Mouse (Mus musculus): ENCODE data around the gene Gm12216. TPM values are rescaled to one million over a fixed set of nuclear protein-coding genes. Genes with fewer than 3 reads are reported as not detected.

Gene Gm12216
- total RNA-seq, 2 experiments from 2014 or later, result 4.0 to 4.5 TPM

- no peak for DNase-seq (ENCODE audit: low spot score in 2 of 2)
- intact Hi-C loops (cut with DNase I), result no loop called here
Observed at GRCm38 (mm10) chr11:53800036-53800435, 59.0 kb downstream of the Gm12216 start.

- intact Hi-C loops (cut with DNase I), result no loop called here
- DNase-seq (ENCODE audit: low spot score in 2 of 2), result no peak
Observed at GRCm38 (mm10) chr11:53798041-53798711, 60.9 kb downstream of the Gm12216 start.

- no peak for DNase-seq (ENCODE audit: low spot score in 2 of 2)
- intact Hi-C loops (cut with DNase I), result no loop called here
Observed at GRCm38 (mm10) chr11:53797386-53797920, 61.6 kb downstream of the Gm12216 start.

- intact Hi-C loops (cut with DNase I), result no loop called here
- DNase-seq (ENCODE audit: low spot score in 2 of 2), result no peak
Observed at GRCm38 (mm10) chr11:53796409-53797151, 62.5 kb downstream of the Gm12216 start.

- intact Hi-C loops (cut with DNase I), result no loop called here
- DNase-seq (ENCODE audit: low spot score in 2 of 2), result no peak
Observed at GRCm38 (mm10) chr11:53795813-53796212, 63.2 kb downstream of the Gm12216 start.

GRCm38 (mm10) chr11:53794671-53795557 is 64.1 kb downstream of the Gm12216 start:
- intact Hi-C loops (cut with DNase I), result no loop called here
- no peak for DNase-seq (ENCODE audit: low spot score in 2 of 2)

GRCm38 (mm10) chr11:53794015-53794414 is 65.0 kb downstream of the Gm12216 start:
- intact Hi-C loops (cut with DNase I), result no loop called here
- DNase-seq (ENCODE audit: low spot score in 2 of 2), result no peak

- intact Hi-C loops (cut with DNase I), result no loop called here
- DNase-seq (ENCODE audit: low spot score in 2 of 2), result peak; percentile 32 to 34
Observed at GRCm38 (mm10) chr11:53792986-53793385, 66.1 kb downstream of the Gm12216 start.

GRCm38 (mm10) chr11:53789277-53789676 is 69.8 kb downstream of the Gm12216 start:
- intact Hi-C loops (cut with DNase I), result no loop called here
- DNase-seq (ENCODE audit: low spot score in 2 of 2), result no peak

GRCm38 (mm10) chr11:53788196-53788595 is 70.9 kb downstream of the Gm12216 start:
- intact Hi-C loops (cut with DNase I), result no loop called here
- no peak for DNase-seq (ENCODE audit: low spot score in 2 of 2)

GRCm38 (mm10) chr11:53786058-53787031 is 72.7 kb downstream of the Gm12216 start:
- intact Hi-C loops (cut with DNase I), result no loop called here
- DNase-seq (ENCODE audit: low spot score in 2 of 2), result no peak

- intact Hi-C loops (cut with DNase I), result no loop called here
- no peak for DNase-seq (ENCODE audit: low spot score in 2 of 2)
Observed at GRCm38 (mm10) chr11:53785311-53785936, 73.6 kb downstream of the Gm12216 start.

GRCm38 (mm10) chr11:53783288-53783687 is 75.8 kb downstream of the Gm12216 start:
- no peak for DNase-seq (ENCODE audit: low spot score in 2 of 2)
- intact Hi-C loops (cut with DNase I), result no loop called here

- intact Hi-C loops (cut with DNase I), result no loop called here
Observed at GRCm38 (mm10) chr11:53781964-53782363, 77.1 kb downstream of the Gm12216 start.

GRCm38 (mm10) chr11:53781201-53781775 is 77.8 kb downstream of the Gm12216 start:
- no peak for DNase-seq (ENCODE audit: low spot score in 2 of 2)
- intact Hi-C loops (cut with DNase I), result no loop called here

More at GRCm38 (mm10) chr11:53781964-53782363, 77.1 kb downstream of the Gm12216 start:
- no peak for DNase-seq (ENCODE audit: low spot score in 2 of 2)

GRCm38 (mm10) chr11:53780262-53780661 is 78.8 kb downstream of the Gm12216 start:
- no peak for DNase-seq (ENCODE audit: low spot score in 2 of 2)
- intact Hi-C loops (cut with DNase I), result no loop called here

GRCm38 (mm10) chr11:53779808-53780207 is 79.2 kb downstream of the Gm12216 start:
- intact Hi-C loops (cut with DNase I), result no loop called here
- DNase-seq (ENCODE audit: low spot score in 2 of 2), result no peak

GRCm38 (mm10) chr11:53778455-53778854 is 80.6 kb downstream of the Gm12216 start:
- intact Hi-C loops (cut with DNase I), result no loop called here
- DNase-seq (ENCODE audit: low spot score in 2 of 2), result no peak

Data from left cerebral cortex, postnatal 36 days (tissue).